Mouse (Mus musculus): ENCODE data around the gene Gps1. TPM values are rescaled to one million over a fixed set of nuclear protein-coding genes. Genes with fewer than 3 reads are reported as not detected.

The Gps1 gene
- polyA plus RNA-seq, 1 experiment: 179 TPM

DNA sequence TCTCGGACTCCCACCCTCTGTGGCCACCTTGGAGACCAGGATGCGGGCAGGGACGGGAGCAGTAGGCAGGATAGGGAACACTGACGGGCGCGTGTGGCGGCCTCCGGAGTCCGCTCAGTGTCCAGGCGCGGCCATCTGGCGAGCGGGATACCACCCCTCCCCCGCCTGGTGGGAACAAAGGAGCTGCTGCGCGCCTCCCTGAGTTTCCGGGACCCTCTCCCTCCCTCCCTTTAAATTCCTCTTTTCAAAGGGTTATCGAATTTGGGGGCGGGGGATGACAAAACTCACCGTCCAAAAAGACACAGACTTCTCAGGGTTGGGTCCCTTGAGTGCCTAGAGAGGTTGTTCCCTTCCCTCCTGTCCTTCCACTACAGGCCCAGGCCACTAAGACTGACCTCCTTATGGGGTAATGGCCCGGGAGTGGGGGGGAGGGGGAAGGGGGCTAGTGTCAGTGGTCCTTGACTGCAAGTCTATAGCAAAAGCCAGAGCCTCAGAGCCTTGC, 40.8 kb downstream of the Gps1 start:
- TF ChIP-seq MYOD1 (IDR thresholded peaks at IDR 0.05; ENCODE audit: control insufficient read depth in 1 of 3, insufficient read length in 2 of 3, low read depth in 2 of 3) (no peak), TCF3 (IDR thresholded peaks at IDR 0.05; ENCODE audit: insufficient read length, low read depth) (no peak), REST (IDR thresholded peaks at IDR 0.05; ENCODE audit: insufficient read depth, insufficient read length) (no peak), CEBPB (IDR thresholded peaks at IDR 0.05; ENCODE audit: insufficient read depth, poor library complexity, severe bottlenecking) (no peak), USF1 (IDR thresholded peaks at IDR 0.05; ENCODE audit: low read depth) (no peak), POLR2A (IDR thresholded peaks at IDR 0.05; ENCODE audit: insufficient read length, low read depth) (no peak), SRF (IDR thresholded peaks at IDR 0.05; ENCODE audit: control insufficient read depth, insufficient read length, low read depth) (no peak), POLR2AphosphoS2 (IDR thresholded peaks at IDR 0.05; ENCODE audit: insufficient read length, low read depth) (no peak), MAX (IDR thresholded peaks at IDR 0.05; ENCODE audit: low read depth) (no peak), E2F4 (IDR thresholded peaks at IDR 0.05; ENCODE audit: insufficient read depth) (no peak), TCF12 (IDR thresholded peaks at IDR 0.05; ENCODE audit: insufficient read depth, poor library complexity, severe bottlenecking) (no peak), MYOG (IDR thresholded peaks at IDR 0.05; ENCODE audit: control insufficient read depth in 1 of 3, insufficient read depth in 1 of 3, insufficient read length in 2 of 3, low read depth in 2 of 3) (no peak)
- Histone ChIP-seq H3K36me3 (ENCODE audit: control insufficient read depth, insufficient read depth) (no peaks in the 10 kb centered on the region), H3K27me3 (ENCODE audit: control insufficient read depth, insufficient read depth, insufficient read length) (no peaks in the 10 kb centered on the region), H3K79me2 (ENCODE audit: control insufficient read depth, insufficient read depth) (peaks cover 38% of the 10 kb centered on the region), H3ac (ENCODE audit: control insufficient read depth, insufficient read length) (peak overlapping the region; percentile 27), H3K4me3 (peak overlapping the region; percentile 60), H3K4me2 (ENCODE audit: low read depth) (peak overlapping the region; percentile 89)

DNA sequence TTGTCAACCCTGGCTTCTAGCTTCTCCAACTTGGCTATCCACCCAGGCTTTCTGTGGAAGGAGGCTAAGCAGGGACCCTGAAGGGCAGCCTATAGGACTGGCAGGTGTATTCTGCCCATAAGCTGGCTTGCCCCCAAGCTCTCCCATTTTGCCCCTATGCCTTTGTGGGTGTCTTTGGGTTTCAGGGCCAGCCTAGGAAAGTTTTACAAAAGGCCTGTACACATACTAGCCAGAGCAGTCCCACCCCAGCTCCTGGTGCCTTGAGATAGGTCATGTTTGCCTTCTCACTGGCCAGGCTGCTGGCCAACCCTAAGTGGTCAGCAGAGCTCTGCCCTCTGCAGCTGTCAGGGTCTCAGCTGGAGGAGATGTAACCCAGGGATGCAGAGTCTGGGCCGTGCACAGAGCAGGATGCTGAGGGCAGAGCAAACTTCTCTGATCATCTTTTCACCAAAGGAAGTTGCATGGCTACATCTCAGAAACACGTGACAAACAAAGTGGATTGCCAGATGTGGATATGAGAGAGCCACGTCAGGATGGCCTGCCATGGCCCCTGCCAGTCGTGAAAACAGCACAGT, 41.3 kb downstream of the Gps1 start:
- H3ac ChIP-seq (ENCODE audit: control insufficient read depth, insufficient read length): peak overlapping the region; percentile 27
- H3K27me3 ChIP-seq (ENCODE audit: control insufficient read depth, insufficient read depth, insufficient read length): no peaks in the 10 kb centered on the region
- peaks cover 33% of the 10 kb centered on the region for H3K79me2 ChIP-seq (ENCODE audit: control insufficient read depth, insufficient read depth)
- peak overlapping the region; percentile 60 for H3K4me3 ChIP-seq
- TF ChIP-seq MAX (IDR thresholded peaks at IDR 0.05; ENCODE audit: low read depth) (no peak), POLR2AphosphoS2 (IDR thresholded peaks at IDR 0.05; ENCODE audit: insufficient read length, low read depth) (no peak), E2F4 (IDR thresholded peaks at IDR 0.05; ENCODE audit: insufficient read depth) (no peak), SRF (IDR thresholded peaks at IDR 0.05; ENCODE audit: control insufficient read depth, insufficient read length, low read depth) (no peak), POLR2A (IDR thresholded peaks at IDR 0.05; ENCODE audit: insufficient read length, low read depth) (peak; percentile 29), MYOD1 (IDR thresholded peaks at IDR 0.05; ENCODE audit: control insufficient read depth in 1 of 3, insufficient read length in 2 of 3, low read depth in 2 of 3) (peak in 2 of 3 experiments; percentile 84 to 85), REST (IDR thresholded peaks at IDR 0.05; ENCODE audit: insufficient read depth, insufficient read length) (no peak), CEBPB (IDR thresholded peaks at IDR 0.05; ENCODE audit: insufficient read depth, poor library complexity, severe bottlenecking) (no peak), TCF3 (IDR thresholded peaks at IDR 0.05; ENCODE audit: insufficient read length, low read depth) (no peak), MYOG (IDR thresholded peaks at IDR 0.05; ENCODE audit: control insufficient read depth in 1 of 3, insufficient read depth in 1 of 3, insufficient read length in 2 of 3, low read depth in 2 of 3) (peak in 2 of 3 experiments; percentile 73 to 84), TCF12 (IDR thresholded peaks at IDR 0.05; ENCODE audit: insufficient read depth, poor library complexity, severe bottlenecking) (no peak), USF1 (IDR thresholded peaks at IDR 0.05; ENCODE audit: low read depth) (no peak)
- H3K36me3 ChIP-seq (ENCODE audit: control insufficient read depth, insufficient read depth): no peaks in the 10 kb centered on the region
- peak overlapping the region; percentile 89 for H3K4me2 ChIP-seq (ENCODE audit: low read depth)

DNA sequence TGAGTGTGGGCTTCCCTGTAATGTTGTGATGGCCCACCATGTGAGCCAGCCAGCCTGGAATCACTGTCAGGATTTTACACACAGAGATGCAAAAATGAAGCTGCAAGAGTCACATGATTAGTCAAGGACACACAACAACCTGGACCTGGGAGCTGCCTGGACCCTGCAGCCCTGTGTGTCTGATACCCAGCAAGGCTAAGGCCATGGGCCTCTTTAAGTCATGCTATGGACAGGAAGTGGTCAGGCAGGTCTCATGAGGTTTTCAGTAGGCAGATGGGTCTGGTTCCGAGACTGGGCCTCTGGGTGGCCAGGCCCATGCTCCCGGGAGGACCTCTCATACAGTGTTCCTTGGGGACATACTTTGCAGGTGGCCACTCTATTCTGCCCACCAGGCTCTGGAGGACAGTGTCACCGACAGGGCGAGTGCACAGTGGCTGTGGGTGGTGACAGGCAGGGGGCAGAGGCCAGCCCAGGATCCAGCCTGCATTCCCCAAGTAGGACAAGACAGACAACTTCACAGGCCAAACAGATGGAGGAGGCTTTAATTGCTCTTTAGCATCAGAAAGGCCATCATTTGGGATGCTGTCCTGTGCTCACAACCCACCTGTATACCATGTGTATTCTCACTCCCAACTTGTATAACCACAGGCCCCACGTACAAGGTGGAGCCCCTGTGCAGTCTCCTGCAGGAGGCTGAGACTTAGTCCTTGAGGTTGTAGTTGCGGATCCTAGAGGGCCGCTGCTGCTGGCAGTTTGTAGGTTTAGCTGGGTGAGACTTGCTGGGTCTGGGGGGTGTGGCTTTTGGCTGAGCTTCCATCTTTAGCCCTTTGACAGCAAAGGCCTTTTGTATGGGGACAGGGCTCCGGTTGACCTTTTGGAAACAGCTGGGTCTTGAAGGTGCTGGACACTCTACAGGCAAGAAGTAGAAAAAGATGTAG, 42.2 kb downstream of the Gps1 start:
- H3K4me2 ChIP-seq (ENCODE audit: low read depth): no peak overlapping the region
- H3K36me3 ChIP-seq (ENCODE audit: control insufficient read depth, insufficient read depth): no peaks in the 10 kb centered on the region
- no peak for TF ChIP-seq TCF12 (IDR thresholded peaks at IDR 0.05; ENCODE audit: insufficient read depth, poor library complexity, severe bottlenecking)
- TF ChIP-seq USF1 (IDR thresholded peaks at IDR 0.05; ENCODE audit: low read depth): no peak
- TF ChIP-seq MYOD1 (IDR thresholded peaks at IDR 0.05; ENCODE audit: control insufficient read depth in 1 of 3, insufficient read length in 2 of 3, low read depth in 2 of 3): no peak
- TF ChIP-seq SRF (IDR thresholded peaks at IDR 0.05; ENCODE audit: control insufficient read depth, insufficient read length, low read depth): no peak
- no peak for TF ChIP-seq MAX (IDR thresholded peaks at IDR 0.05; ENCODE audit: low read depth)
- TF ChIP-seq REST (IDR thresholded peaks at IDR 0.05; ENCODE audit: insufficient read depth, insufficient read length): no peak
- TF ChIP-seq POLR2AphosphoS2 (IDR thresholded peaks at IDR 0.05; ENCODE audit: insufficient read length, low read depth): no peak
- no peak for TF ChIP-seq E2F4 (IDR thresholded peaks at IDR 0.05; ENCODE audit: insufficient read depth)
- no peak for TF ChIP-seq POLR2A (IDR thresholded peaks at IDR 0.05; ENCODE audit: insufficient read length, low read depth)
- no peak for TF ChIP-seq CEBPB (IDR thresholded peaks at IDR 0.05; ENCODE audit: insufficient read depth, poor library complexity, severe bottlenecking)
- no peak for TF ChIP-seq MYOG (IDR thresholded peaks at IDR 0.05; ENCODE audit: control insufficient read depth in 1 of 3, insufficient read depth in 1 of 3, insufficient read length in 2 of 3, low read depth in 2 of 3)
- no peak for TF ChIP-seq TCF3 (IDR thresholded peaks at IDR 0.05; ENCODE audit: insufficient read length, low read depth)
- no peak overlapping the region for H3K4me3 ChIP-seq
- no peak overlapping the region for H3ac ChIP-seq (ENCODE audit: control insufficient read depth, insufficient read length)
- peaks cover 23% of the 10 kb centered on the region for H3K79me2 ChIP-seq (ENCODE audit: control insufficient read depth, insufficient read depth)
- no peaks in the 10 kb centered on the region for H3K27me3 ChIP-seq (ENCODE audit: control insufficient read depth, insufficient read depth, insufficient read length)

DNA sequence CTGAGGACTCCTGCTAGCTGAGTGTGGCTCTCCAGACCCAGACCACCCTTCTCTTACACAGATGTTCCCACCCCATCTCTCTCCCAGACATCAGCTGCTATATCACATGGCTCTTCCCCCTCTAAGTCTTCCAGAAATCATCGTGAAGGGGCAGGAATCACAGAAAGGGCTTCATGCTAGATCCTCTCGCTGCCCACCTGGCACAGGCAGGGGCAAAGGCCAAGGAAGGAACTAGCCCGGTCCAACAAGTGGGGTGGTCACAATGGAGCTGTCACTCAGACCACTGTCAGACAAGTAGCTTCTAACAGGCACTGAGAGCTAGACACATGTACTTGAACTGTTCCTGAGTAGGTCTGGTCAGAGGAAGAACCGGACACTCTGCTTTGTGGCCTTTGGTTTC, 44.3 kb downstream of the Gps1 start:
- H3K4me2 ChIP-seq (ENCODE audit: low read depth): no peak overlapping the region
- no peak overlapping the region for H3ac ChIP-seq (ENCODE audit: control insufficient read depth, insufficient read length)
- H3K4me3 ChIP-seq: no peak overlapping the region
- no peak for TF ChIP-seq POLR2AphosphoS2 (IDR thresholded peaks at IDR 0.05; ENCODE audit: insufficient read length, low read depth)
- TF ChIP-seq USF1 (IDR thresholded peaks at IDR 0.05; ENCODE audit: low read depth): no peak
- TF ChIP-seq POLR2A (IDR thresholded peaks at IDR 0.05; ENCODE audit: insufficient read length, low read depth): no peak
- no peak for TF ChIP-seq MYOD1 (IDR thresholded peaks at IDR 0.05; ENCODE audit: control insufficient read depth in 1 of 3, insufficient read length in 2 of 3, low read depth in 2 of 3)
- TF ChIP-seq MAX (IDR thresholded peaks at IDR 0.05; ENCODE audit: low read depth): no peak
- no peak for TF ChIP-seq SRF (IDR thresholded peaks at IDR 0.05; ENCODE audit: control insufficient read depth, insufficient read length, low read depth)
- no peak for TF ChIP-seq TCF3 (IDR thresholded peaks at IDR 0.05; ENCODE audit: insufficient read length, low read depth)
- TF ChIP-seq MYOG (IDR thresholded peaks at IDR 0.05; ENCODE audit: control insufficient read depth in 1 of 3, insufficient read depth in 1 of 3, insufficient read length in 2 of 3, low read depth in 2 of 3): no peak
- no peak for TF ChIP-seq CEBPB (IDR thresholded peaks at IDR 0.05; ENCODE audit: insufficient read depth, poor library complexity, severe bottlenecking)
- TF ChIP-seq E2F4 (IDR thresholded peaks at IDR 0.05; ENCODE audit: insufficient read depth): no peak
- no peak for TF ChIP-seq REST (IDR thresholded peaks at IDR 0.05; ENCODE audit: insufficient read depth, insufficient read length)
- no peaks in the 10 kb centered on the region for H3K36me3 ChIP-seq (ENCODE audit: control insufficient read depth, insufficient read depth)
- H3K79me2 ChIP-seq (ENCODE audit: control insufficient read depth, insufficient read depth): peaks cover 2% of the 10 kb centered on the region
- no peaks in the 10 kb centered on the region for H3K27me3 ChIP-seq (ENCODE audit: control insufficient read depth, insufficient read depth, insufficient read length)

All from myocyte (in vitro differentiated cells).